Mouse (Mus musculus) neutrophil, adult 5-6 weeks (primary cell): ENCODE results near the gene Zfhx2. TPM values are rescaled to one million over a fixed set of nuclear protein-coding genes. Genes with fewer than 3 reads are reported as not detected.

Source experiments
- ATAC-seq: fragments of 151-379, 151-347 bp; 2 replicates; pipeline ENCODE4 v1.8.0; 2017; ENCODE audit warnings: mild to moderate bottlenecking, moderate TSS enrichment; ENCODE audit not compliant: insufficient number of reproducible peaks, poor library complexity, low FRiP score, severe bottlenecking; ENCODE audit errors: extremely low read depth
- total RNA-seq: library from RNA; stranded (forward); fragments of 200-1000 nt; gene quantifications from 2 replicates; pipeline ENCODE4 v1.2.3, GENCODE M21; 2017

Gene Zfhx2
- total RNA-seq, 1 experiment from 2014 or later: 7.8 TPM

DNA sequence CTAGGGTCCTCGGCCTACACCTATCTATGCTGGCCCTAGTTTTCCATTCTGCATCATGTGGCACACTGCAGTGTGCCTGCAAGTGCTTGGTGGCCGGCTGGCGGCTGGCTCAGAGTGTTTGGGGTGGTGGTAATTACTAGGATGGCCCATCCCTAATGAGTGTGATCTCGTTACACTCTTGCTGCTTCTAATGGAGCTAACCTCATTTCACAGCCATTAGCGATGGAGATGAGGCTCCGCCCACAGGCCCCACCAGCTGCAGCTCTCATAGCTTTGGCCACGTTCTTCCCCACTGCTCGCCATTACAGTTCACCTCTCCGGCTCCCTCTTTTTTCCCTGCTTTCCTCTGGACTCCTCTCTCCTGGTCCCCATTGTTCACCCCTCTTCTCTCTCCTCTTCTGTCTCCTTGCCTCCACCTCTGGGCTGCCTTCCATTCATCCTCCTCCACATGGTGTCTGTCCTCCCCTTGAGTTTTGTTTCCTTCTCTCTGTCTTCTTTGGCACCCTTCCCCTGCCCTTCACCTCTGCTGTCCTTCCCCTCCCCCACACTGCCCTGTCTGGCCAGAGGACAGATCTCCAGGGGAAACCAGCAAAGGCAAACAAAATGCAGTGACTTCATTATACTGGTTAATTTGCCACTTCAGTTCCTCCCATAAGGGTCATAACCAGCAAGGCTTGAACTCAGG, 6.7 kb downstream of the Zfhx2 start:
- ATAC-seq: no peak

GRCm38 (mm10) chr14:55083481-55083880, 8.6 kb downstream of the Zfhx2 start:
- no peak for ATAC-seq

GRCm38 (mm10) chr14:55081105-55081504, 11.0 kb downstream of the Zfhx2 start:
- no peak for ATAC-seq

DNA sequence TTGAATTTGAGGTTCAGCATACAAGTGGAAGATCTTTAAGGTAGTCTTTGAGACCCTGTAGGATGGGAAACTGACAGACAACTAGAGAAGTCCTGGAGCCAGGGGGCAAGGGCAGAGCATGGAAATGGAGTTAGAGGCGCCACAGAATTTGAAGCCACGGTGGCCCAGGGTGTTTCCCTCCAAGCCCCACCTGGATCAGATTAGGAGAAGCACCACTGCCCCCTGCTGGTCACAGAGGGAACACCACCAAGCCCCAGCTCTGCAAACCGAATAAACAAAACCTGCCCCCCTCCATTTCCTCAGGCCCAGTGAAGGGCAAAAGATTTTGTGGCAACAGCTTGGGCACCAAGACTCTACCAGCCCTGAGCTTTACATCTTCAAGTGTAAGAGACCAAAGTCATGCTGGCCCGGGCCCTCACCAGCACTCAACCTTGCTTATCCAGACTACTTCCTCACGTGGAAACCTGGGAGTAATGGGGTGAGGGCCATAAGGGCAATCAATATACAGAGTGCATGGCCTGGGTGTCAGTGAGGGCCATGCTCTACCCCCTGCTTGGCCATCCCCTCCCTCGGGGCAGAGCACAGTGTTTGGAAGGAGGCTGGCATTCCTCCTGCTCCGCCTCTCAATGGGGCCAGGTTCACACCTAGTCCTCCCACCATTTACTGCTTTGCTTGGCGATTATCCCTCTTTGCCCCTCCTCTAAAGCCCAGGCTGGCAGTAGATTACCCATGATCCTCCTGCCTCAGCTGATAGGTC, 12.7 kb downstream of the Zfhx2 start:
- ATAC-seq: peak; percentile 65

- ATAC-seq: no peak
These were observed 13.6 kb downstream of the Zfhx2 start for GRCm38 (mm10) chr14:55078366-55078989.

DNA sequence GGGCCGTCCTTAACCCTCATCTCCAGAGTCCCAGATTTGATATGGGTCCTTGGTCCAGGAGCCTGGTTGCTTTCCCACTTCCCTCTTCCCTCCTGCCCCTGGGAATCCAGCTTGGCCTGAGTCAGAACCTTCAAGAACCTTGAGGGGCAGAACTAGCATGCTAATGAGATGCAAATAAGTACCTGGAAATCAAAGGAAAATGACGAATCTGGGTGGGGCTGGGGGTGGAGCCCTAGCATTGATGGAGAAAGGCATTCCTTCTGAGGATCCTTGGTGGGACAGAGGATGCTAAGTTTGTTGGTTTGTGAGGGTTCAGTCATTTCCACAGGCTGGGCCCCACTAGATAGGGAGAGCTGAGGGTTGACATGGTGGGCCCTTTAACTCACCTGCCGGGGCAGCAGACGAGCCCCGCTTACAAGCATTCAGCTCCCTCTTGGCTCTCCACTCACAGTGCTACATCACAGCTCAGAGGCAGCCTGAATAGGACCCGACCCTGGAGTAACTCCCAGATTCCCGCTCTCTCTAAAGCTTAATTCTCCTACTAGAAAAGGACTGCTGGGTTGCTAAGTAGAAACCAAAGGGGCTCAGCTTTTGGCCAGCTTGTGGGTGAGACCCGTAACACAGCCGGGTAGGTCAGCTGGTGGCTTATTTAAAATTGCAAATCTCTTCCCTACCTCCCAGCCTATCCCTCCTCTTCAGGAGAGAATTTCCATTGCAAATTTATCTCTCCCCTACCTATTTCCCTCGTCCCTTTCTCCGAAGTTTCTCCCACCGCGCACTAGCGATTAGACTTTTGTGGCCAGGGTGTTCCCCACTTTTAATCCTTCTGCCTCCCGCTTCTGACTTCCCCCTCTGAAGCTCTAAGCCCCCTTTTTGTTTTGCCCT, 14.4 kb downstream of the Zfhx2 start:
- ATAC-seq: no peak

DNA sequence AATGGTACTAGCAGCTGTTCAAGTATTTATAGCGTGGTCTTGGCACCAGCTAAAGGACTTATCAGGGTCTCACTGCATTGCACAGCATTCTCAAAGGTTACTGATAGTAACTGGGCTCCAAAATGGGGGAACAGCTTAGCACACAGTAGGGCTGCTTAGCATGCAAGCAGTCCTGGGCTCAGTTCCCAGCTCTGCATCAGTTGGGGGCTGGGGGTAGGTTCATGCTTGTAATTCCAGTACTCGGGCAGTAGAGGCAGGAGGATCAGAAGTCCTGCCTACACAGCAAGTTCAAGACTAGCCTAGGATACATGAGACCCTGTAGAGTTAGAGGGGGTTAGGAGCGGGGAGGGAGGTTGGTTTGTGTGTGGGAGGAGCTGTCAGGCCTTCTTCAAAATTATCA, 15.2 kb downstream of the Zfhx2 start:
- ATAC-seq: no peak

- ATAC-seq: no peak
These were observed 15.9 kb downstream of the Zfhx2 start for GRCm38 (mm10) chr14:55076224-55076623.

DNA sequence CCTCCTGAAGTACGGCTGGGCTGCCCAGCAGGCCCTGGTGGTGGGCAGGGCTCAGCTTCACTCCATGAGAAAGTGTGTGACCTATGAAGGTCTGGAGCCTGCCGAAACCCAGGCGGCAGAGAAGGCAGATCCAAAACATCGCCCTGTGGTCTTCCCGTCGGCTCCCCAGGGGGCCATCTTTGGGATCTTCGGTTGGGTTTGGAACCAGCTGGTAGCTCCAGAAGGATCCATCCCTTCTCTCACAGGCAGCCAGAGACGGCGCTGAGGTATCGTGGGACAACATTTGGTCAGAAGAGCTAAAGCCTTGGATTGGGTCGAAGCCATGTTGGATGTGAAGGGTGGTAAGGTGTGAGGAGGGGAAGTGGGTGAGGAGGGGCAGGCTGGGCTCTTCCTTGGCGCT, 17.7 kb downstream of the Zfhx2 start:
- no peak for ATAC-seq

- no peak for ATAC-seq
These were observed 20.4 kb downstream of the Zfhx2 start for GRCm38 (mm10) chr14:55071756-55072155.

- no peak for ATAC-seq
These were observed 26.1 kb downstream of the Zfhx2 start for GRCm38 (mm10) chr14:55066042-55066441.

DNA sequence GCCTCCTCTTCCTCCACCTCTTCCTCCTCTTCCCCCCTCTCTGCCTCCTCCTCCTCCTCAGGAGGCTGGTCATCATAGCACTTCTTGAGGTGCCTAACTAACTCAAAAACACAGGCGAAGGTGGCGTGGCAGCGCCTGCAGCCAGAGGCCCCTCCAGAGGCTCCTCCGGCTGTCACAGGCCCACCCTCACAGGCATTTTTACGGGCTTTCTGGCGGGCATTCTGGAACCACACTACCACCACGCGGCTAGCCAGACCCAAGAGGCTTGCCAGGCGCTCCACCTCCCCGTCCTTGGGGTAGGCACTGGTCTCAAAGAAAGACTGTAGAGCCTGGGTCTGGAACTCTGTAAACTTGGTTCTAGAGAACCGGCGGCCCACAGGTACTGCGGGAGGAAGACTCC, 26.7 kb downstream of the Zfhx2 start:
- ATAC-seq: no peak

DNA sequence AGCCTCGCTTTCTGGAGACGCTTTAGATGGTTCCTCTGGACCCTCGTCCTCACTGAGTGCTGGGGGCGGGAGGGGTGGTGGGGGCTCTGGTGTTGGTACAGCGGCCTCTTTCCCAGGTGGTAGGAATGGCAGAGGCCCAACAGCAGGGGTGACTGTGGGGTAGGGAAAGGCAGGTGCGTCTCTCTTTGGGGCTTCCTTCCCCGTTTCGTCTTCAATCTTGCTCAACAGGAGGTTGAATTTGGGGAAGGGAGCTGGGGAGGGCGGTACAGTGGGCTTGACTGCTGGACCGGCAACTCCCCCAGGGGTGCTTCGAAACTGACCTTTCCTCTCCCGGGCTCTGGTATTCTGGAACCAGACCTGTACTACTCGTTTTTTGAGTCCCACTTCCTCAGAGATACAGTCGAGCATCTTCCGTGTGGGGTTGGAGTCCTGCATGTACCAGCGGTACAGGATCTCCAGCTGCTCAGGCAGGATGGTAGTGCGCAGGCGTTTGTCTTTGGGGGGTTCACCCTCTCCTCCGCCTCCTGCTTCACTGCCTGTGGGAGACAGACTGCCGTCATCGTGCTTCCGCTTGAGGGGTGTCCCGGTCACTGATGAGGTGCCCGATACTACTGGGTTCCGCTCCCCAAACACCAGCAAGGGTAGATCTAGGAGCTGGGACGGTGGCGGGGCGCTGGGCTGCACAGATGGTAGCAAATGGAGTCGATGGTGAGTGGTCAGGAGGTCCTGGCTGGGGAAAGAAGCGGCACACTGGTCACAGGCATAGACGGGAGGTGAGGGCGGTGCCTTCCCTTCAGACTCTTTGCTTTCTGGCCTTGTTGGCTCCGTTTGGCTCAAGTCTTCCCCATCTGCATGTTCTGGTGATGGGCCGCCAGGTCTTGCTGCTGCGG, 27.4 kb downstream of the Zfhx2 start:
- no peak for ATAC-seq

DNA sequence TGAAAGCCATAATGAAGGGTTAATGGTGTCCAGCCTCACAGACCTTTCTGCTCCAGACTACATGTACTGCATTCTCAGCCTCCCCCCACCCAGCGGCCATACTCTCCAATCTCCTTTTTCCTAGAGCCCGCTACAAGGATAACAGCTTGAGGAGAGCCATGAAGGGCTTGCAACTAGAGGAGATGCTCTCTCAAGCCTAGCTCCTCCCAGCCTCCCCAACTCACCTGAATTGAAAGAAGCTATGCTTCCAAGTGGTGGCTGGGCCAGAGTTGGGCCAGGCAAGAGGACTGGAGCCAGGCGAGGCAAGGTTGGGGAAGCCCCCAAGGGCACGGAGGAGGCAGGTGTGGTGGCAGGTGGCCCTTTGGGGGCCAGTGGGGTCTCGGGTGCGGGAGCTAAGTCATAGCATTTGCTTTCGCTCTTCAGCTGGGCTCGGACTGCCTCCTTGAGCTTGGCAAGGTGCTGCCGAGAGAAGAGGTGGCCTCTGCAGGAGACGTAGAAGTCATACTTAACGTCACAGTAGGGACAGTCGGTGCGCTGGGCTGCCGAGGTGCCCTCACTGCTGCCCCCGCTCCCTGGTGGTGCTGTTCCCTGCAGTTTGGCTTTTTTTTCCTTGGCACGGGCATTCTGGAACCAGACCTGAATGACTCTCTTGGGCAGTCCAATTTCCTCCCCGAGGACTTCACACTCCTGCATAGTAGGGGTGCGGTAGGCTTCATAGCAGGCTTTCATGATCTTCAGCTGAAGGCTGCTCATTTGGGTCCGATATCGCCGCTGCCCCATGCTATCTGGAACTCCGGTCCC, 28.3 kb downstream of the Zfhx2 start:
- ATAC-seq: no peak

- ATAC-seq: no peak
These were observed 29.0 kb downstream of the Zfhx2 start for GRCm38 (mm10) chr14:55063117-55063516.

DNA sequence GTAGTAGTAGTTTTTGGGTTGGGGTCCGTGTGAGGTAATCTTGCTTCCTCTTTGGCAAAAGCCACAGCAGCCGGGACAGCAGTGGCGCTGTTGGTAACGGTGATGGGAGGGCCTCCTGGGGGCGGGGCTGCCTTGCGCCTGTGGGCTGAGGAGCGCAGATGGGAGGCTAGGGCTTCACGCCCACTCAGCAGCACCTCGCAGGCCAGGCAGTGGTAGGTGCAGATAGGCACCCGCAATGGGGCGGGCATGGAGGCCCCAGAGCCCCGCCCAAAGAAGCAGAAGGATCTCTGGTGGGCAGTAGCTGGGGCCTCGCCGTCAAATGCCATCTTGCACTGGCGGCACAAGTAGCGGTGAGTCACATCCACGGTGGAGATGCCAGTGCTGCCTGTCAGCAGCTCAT, 29.5 kb downstream of the Zfhx2 start:
- ATAC-seq: no peak

DNA sequence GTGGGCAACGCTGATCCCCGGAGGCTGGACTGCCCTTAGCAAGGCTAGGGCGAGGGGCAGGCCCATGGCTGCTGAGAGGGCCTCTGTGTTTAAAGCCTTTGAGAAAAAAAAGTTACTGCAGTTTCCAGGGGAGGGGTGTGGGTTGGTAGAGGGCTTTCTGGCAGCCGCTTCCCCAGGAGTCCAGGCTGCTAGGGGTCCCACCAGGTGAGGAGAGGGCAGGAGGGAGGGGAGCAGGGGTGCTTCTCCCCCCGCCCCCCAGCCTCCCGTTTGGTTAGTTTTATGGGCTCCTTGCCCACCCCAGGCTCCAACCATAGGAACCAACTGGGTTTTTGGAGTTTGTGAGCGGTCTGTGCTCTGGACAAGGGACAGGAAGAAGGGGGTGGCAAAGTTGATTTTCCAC, 30.3 kb downstream of the Zfhx2 start:
- no peak for ATAC-seq

GRCm38 (mm10) chr14:55059931-55060330, 32.2 kb downstream of the Zfhx2 start:
- no peak for ATAC-seq
